Comparison of ENCODE assay signal across 23 mouse cellular contexts in the genomic region with DNA sequence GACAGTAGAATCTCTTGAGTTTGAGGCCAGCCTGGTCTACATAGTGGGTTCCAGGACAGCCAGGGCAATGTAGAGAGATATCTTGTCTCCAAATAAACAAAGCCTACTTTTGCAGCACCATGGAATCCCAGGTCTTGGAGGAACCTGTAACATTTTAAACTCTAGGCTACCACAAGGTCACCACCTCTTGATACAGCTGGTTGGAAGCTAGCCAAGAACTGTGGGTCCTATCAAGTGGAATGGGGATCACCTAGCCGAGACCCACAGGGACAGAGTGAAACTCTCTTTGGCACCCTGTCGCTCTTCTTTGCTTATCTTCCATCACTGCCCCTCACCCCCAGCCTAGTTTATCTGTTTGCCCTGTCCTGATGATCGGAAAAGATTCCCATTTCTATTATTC.
"Had no signal": no experiment of that assay in that cellular context is flagged by ENCODE, and none has a peak within 500 bp of the region (broad histone marks: within the 10 kb centered on the region; RNA-seq: fewer than 3 reads in every experiment).

No protein-coding gene starts in this region.

- H3K4me3 ChIP-seq: liver, embryonic 15.5 days; lung, embryonic 15.5 days; megakaryocyte, embryonic 14.5 days; midbrain, embryonic 10.5 days; midbrain, embryonic 13.5 days; midbrain, embryonic 15.5 days; myocyte; neural tube, embryonic 13.5 days; neural tube, embryonic 15.5 days had no signal

- DNase-seq: liver, postnatal 0 days; lung, adult 2 months; lung, postnatal 14 days; lung, postnatal 36 days; retina, postnatal 1 day; right cerebral cortex, adult 18-20 months; right cerebral cortex, postnatal 25 days; right cerebral cortex, postnatal 4 days; spleen, adult 18-20 months; thymus, adult 18-20 months; thymus, postnatal 14 days; thymus, postnatal 36 days had no signal

- H3K27ac ChIP-seq: liver, embryonic 15.5 days; lung, embryonic 15.5 days; macrophage; midbrain, embryonic 10.5 days; midbrain, embryonic 13.5 days; midbrain, embryonic 15.5 days; neural tube, embryonic 13.5 days; neural tube, embryonic 15.5 days had no signal

- H3K9ac ChIP-seq: liver, embryonic 15.5 days; liver, postnatal 0 days; lung, embryonic 15.5 days; midbrain, embryonic 13.5 days; midbrain, embryonic 15.5 days; neural tube, embryonic 13.5 days; neural tube, embryonic 15.5 days had no signal

- ATAC-seq: liver, postnatal 0 days; lung, postnatal 0 days; midbrain, embryonic 13.5 days; midbrain, embryonic 15.5 days had no signal

- H3K4me2 ChIP-seq: liver, embryonic 15.5 days; lung, embryonic 15.5 days; midbrain, embryonic 13.5 days; midbrain, embryonic 15.5 days; neural tube, embryonic 13.5 days; neural tube, embryonic 15.5 days had no signal

- H3K36me3 ChIP-seq: midbrain, embryonic 13.5 days; midbrain, embryonic 15.5 days; neural tube, embryonic 15.5 days had no signal

- H3K27me3 ChIP-seq: liver, embryonic 15.5 days; lung, embryonic 15.5 days; megakaryocyte, embryonic 14.5 days; midbrain, embryonic 13.5 days; midbrain, embryonic 15.5 days; neural tube, embryonic 13.5 days; neural tube, embryonic 15.5 days had no signal

- H3K9me3 ChIP-seq: liver, embryonic 15.5 days; lung, embryonic 15.5 days; megakaryocyte, embryonic 14.5 days; midbrain, embryonic 10.5 days; midbrain, embryonic 13.5 days; midbrain, embryonic 15.5 days; neural tube, embryonic 13.5 days; neural tube, embryonic 15.5 days had no signal
